Mouse (Mus musculus): ENCODE measurements around the gene Rapgef6.

- TF ChIP-seq CTCF (IDR thresholded peaks at IDR 0.05; ENCODE audit: extremely low read depth, insufficient read depth, insufficient read length, insufficient replicate concordance) (no peak), POLR2A (IDR thresholded peaks at IDR 0.05; ENCODE audit: low read depth, low read length) (no peak)
These were observed 176.0 kb downstream of the Rapgef6 start for GRCm38 (mm10) chr11:54698636-54699035.

Measured in spleen, adult 2 months (tissue).